Mouse (Mus musculus) hindbrain, embryonic 14.5 days (tissue): Measurements from ENCODE around the gene Lrp10. TPM values are rescaled to one million over a fixed set of nuclear protein-coding genes. Genes with fewer than 3 reads are reported as not detected.

ENCODE experiments used
- ATAC-seq: fragments of 200-750 bp; cut with Nextera tagmentation; 2 replicates; pipeline ENCODE4 v1.8.0; 2017; ENCODE audit warnings: moderate number of reproducible peaks, mild to moderate bottlenecking, moderate TSS enrichment, moderate library complexity; ENCODE audit not compliant: low FRiP score
- DNase-seq: peaks from one replicate; pipeline ENCODE4 v3.0.0-alpha.2; 2015; ENCODE audit warnings: low spot score
- H3K27ac ChIP-seq: fragments of 300-500 bp; sonication (generic); 2 replicates; pipeline ENCODE4 v1.5.1; 2014; ENCODE audit warnings: mild to moderate bottlenecking, moderate library complexity
- H3K27me3 ChIP-seq: fragments of 300-500 bp; sonication (generic); 2 replicates; pipeline ENCODE4 v1.6.1; 2014; ENCODE audit warnings: mild to moderate bottlenecking, low read length, mixed read lengths; ENCODE audit not compliant: control insufficient read depth, insufficient read depth
- H3K36me3 ChIP-seq: fragments of 300-500 bp; sonication (generic); replicated peaks from 2 replicates; pipeline ENCODE4 v1.6.1; 2014; ENCODE audit not compliant: control insufficient read depth, insufficient read depth
- H3K4me1 ChIP-seq: fragments of 300-500 bp; sonication (generic); replicated peaks from 2 replicates; pipeline ENCODE4 v1.6.1; 2014; ENCODE audit warnings: antibody characterized with exemption, low read length, mixed read lengths; ENCODE audit not compliant: control insufficient read depth, insufficient read depth
- H3K4me2 ChIP-seq: fragments of 300-500 bp; sonication (generic); replicated peaks from 2 replicates; pipeline ENCODE4 v1.6.1; 2014; ENCODE audit warnings: mild to moderate bottlenecking, moderate library complexity
- H3K4me3 ChIP-seq: fragments of 300-500 bp; sonication (generic); replicated peaks from 2 replicates; pipeline ENCODE4 v1.5.1; 2014; ENCODE audit warnings: mild to moderate bottlenecking, low read length
- H3K9ac ChIP-seq: fragments of 300-500 bp; sonication (generic); 2 replicates; pipeline ENCODE4 v1.6.1; 2014
- H3K9me3 ChIP-seq: fragments of 300-500 bp; sonication (generic); 2 replicates; pipeline ENCODE4 v1.6.1; 2016; ENCODE audit warnings: low read length; ENCODE audit not compliant: control insufficient read depth
- WGBS: fragments of 180-500 bp; shearing (Covaris S2); extraction: QIAGEN DNeasy Blood & Tissue Kit; methylation state at CpG from one replicate; pipeline ENCODE4 v1.1.7; 2014; 5-methylcytosine and 5-hydroxymethylcytosine counted together
- polyA plus RNA-seq: library from polyadenylated mRNA; unstranded; fragments of >200 nt; fragmentation: Nextera tagmentation; extraction: Ambion mirVana; gene quantifications from 2 replicates; pipeline ENCODE4 v1.2.1, GENCODE M21; 2014

The Lrp10 gene
- polyA plus RNA-seq, 1 experiment from 2014 or later, result 29.2 TPM

- Histone ChIP-seq H3K9ac (peak overlapping the region; percentile 89), H3K4me3 (peak overlapping the region; percentile 93), H3K4me2 (peak overlapping the region; percentile 73), H3K27ac (peak overlapping the region; percentile 89), H3K9me3 (no peaks in the 10 kb centered on the region), H3K27me3 (no peaks in the 10 kb centered on the region), H3K4me1 (peaks cover 20% of the 10 kb centered on the region), H3K36me3 (peaks cover 13% of the 10 kb centered on the region; the same call in 1 of the 2 replicates)
- 30% methylated on average over 14 of the region's 14 CpGs for WGBS
- DNase-seq, result no peak
- ATAC-seq, result peak; percentile 21; the same call in 1 of the 2 replicates
Observed at GRCm38 (mm10) chr14:54426003-54426688, 37.8 kb upstream of the Lrp10 start.

GRCm38 (mm10) chr14:54426689-54427398 is 37.1 kb upstream of the Lrp10 start, which contains the start of gene Mrpl52:
Mrpl52 (plus strand) TSS chr14:54426909.
- DNase-seq, result peak; percentile 96
- peak; percentile 84 for ATAC-seq
- Histone ChIP-seq H3K27me3 (peaks cover 1% of the 10 kb centered on the region; the same call in 1 of the 2 replicates), H3K4me3 (peak within 1 kb of the TSS; percentile 93), H3K9me3 (no peaks in the 10 kb centered on the region), H3K4me1 (peaks cover 21% of the 10 kb centered on the region), H3K9ac (peak within 1 kb of the TSS; percentile 89), H3K36me3 (peaks cover 13% of the 10 kb centered on the region; the same call in 1 of the 2 replicates), H3K4me2 (peak within 1 kb of the TSS; percentile 73), H3K27ac (peak within 1 kb of the TSS; percentile 89)
- under 1% methylated on average over 45 of the region's 48 CpGs for WGBS

- no peak for DNase-seq
- H3K4me1 ChIP-seq, result peaks cover 21% of the 10 kb centered on the region
- H3K9ac ChIP-seq, result 0 out of 2 replicates have a peak overlapping the region, but pooled peaks have one; percentile 89
Observed at GRCm38 (mm10) chr14:54427696-54428095, 36.2 kb upstream of the Lrp10 start.

GRCm38 (mm10) chr14:54428421-54428820 is 35.5 kb upstream of the Lrp10 start:
- Histone ChIP-seq H3K27ac (no peak overlapping the region), H3K9ac (no peak overlapping the region), H3K9me3 (no peaks in the 10 kb centered on the region), H3K27me3 (peaks cover 9% of the 10 kb centered on the region), H3K4me3 (no peak overlapping the region), H3K36me3 (peaks cover 13% of the 10 kb centered on the region; the same call in 1 of the 2 replicates), H3K4me2 (no peak overlapping the region), H3K4me1 (peaks cover 21% of the 10 kb centered on the region)
- ATAC-seq, result no peak
- DNase-seq, result no peak
- WGBS, result 94% methylated on average over 5 of the region's 5 CpGs

More at GRCm38 (mm10) chr14:54427696-54428095, 36.2 kb upstream of the Lrp10 start:
- peaks cover 13% of the 10 kb centered on the region; the same call in 1 of the 2 replicates for H3K36me3 ChIP-seq
- WGBS, result 94% methylated on average over 7 of the region's 7 CpGs
- H3K27me3 ChIP-seq, result peaks cover 9% of the 10 kb centered on the region
- ATAC-seq, result no peak
- peak overlapping the region; percentile 73 for H3K4me2 ChIP-seq
- H3K27ac ChIP-seq, result no peak overlapping the region
- H3K9me3 ChIP-seq, result no peaks in the 10 kb centered on the region
- peak overlapping the region; percentile 93 for H3K4me3 ChIP-seq

- peak overlapping the region; percentile 60 for H3K4me2 ChIP-seq
- peaks cover 24% of the 10 kb centered on the region for H3K4me1 ChIP-seq
- H3K27me3 ChIP-seq, result peaks cover 9% of the 10 kb centered on the region
Observed at GRCm38 (mm10) chr14:54429332-54430093, 34.4 kb upstream of the Lrp10 start.

GRCm38 (mm10) chr14:54430406-54431145 is 33.4 kb upstream of the Lrp10 start:
- 1% methylated on average over 18 of the region's 18 CpGs for WGBS
- peak overlapping the region; percentile 60 for H3K4me2 ChIP-seq
- peaks cover 9% of the 10 kb centered on the region for H3K27me3 ChIP-seq
- peaks cover 13% of the 10 kb centered on the region; the same call in 1 of the 2 replicates for H3K36me3 ChIP-seq
- H3K27ac ChIP-seq, result peak overlapping the region; percentile 84
- H3K9ac ChIP-seq, result peak overlapping the region; percentile 81
- ATAC-seq (no peak), DNase-seq (no peak)
- H3K4me1 ChIP-seq, result peaks cover 24% of the 10 kb centered on the region
- H3K4me3 ChIP-seq, result peak overlapping the region; percentile 51
- no peaks in the 10 kb centered on the region for H3K9me3 ChIP-seq

More at GRCm38 (mm10) chr14:54429332-54430093, 34.4 kb upstream of the Lrp10 start:
- Histone ChIP-seq H3K9ac (peak overlapping the region; percentile 81), H3K27ac (peak overlapping the region; percentile 84; the same call in 1 of the 2 replicates), H3K9me3 (no peaks in the 10 kb centered on the region), H3K36me3 (peaks cover 13% of the 10 kb centered on the region; the same call in 1 of the 2 replicates), H3K4me3 (no peak overlapping the region)
- no peak for ATAC-seq
- no peak for DNase-seq
- 56% methylated on average over 7 of the region's 7 CpGs for WGBS

GRCm38 (mm10) chr14:54431334-54432077 is 32.4 kb upstream of the Lrp10 start, which contains the start of gene Mmp14:
Mmp14 (plus strand) TSS chr14:54431612.
- H3K27ac ChIP-seq, result peak within 1 kb of the TSS; percentile 84
- H3K27me3 ChIP-seq, result peaks cover 9% of the 10 kb centered on the region
- no peaks in the 10 kb centered on the region for H3K9me3 ChIP-seq
- H3K9ac ChIP-seq, result peak within 1 kb of the TSS; percentile 81
- WGBS, result under 1% methylated on average over 45 of the region's 49 CpGs
- H3K4me2 ChIP-seq, result peak within 1 kb of the TSS; percentile 60
- ATAC-seq (peak; percentile 57), DNase-seq (peak; percentile 60)
- H3K36me3 ChIP-seq, result peaks cover 13% of the 10 kb centered on the region; the same call in 1 of the 2 replicates
- peak within 1 kb of the TSS; percentile 51 for H3K4me3 ChIP-seq
- H3K4me1 ChIP-seq, result peaks cover 18% of the 10 kb centered on the region; the same call in 1 of the 2 replicates
